Mouse (Mus musculus) lung, embryonic 15.5 days (tissue): ENCODE measurements around the gene Cdc26. TPM values are rescaled to one million over a fixed set of nuclear protein-coding genes. Genes with fewer than 3 reads are reported as not detected.

Experiments
- ATAC-seq: fragments of 200-750 bp; cut with Nextera tagmentation; 2 replicates; pipeline ENCODE4 v1.8.0; 2017; ENCODE audit warnings: moderate number of reproducible peaks, borderline replicate concordance; ENCODE audit not compliant: low FRiP score, low TSS enrichment; ENCODE audit errors: extremely low read depth
- H3K27ac ChIP-seq: fragments of 300-500 bp; sonication (generic); 2 replicates; pipeline ENCODE4 v1.5.1; 2015; ENCODE audit warnings: moderate library complexity, mild to moderate bottlenecking, inconsistent platforms
- H3K27me3 ChIP-seq: fragments of 300-500 bp; sonication (generic); 2 replicates; pipeline ENCODE4 v1.6.1; 2015; ENCODE audit warnings: inconsistent platforms
- H3K36me3 ChIP-seq: fragments of 300-500 bp; sonication (generic); 2 replicates; pipeline ENCODE4 v1.6.1; 2015; ENCODE audit warnings: inconsistent platforms
- H3K4me1 ChIP-seq: fragments of 300-500 bp; sonication (generic); 2 replicates; pipeline ENCODE4 v1.6.1; 2015; ENCODE audit warnings: inconsistent platforms
- H3K4me2 ChIP-seq: fragments of 300-500 bp; sonication (generic); 2 replicates; pipeline ENCODE4 v1.6.1; 2015; ENCODE audit warnings: inconsistent platforms, mild to moderate bottlenecking, moderate library complexity
- H3K4me3 ChIP-seq: fragments of 300-500 bp; sonication (generic); 2 replicates; pipeline ENCODE4 v1.5.1; 2015; ENCODE audit warnings: mild to moderate bottlenecking, inconsistent platforms
- H3K9ac ChIP-seq: fragments of 300-500 bp; sonication (generic); 2 replicates; pipeline ENCODE4 v1.6.1; 2015; ENCODE audit warnings: inconsistent platforms
- H3K9me3 ChIP-seq: fragments of 300-500 bp; sonication (generic); 2 replicates; pipeline ENCODE4 v1.6.1; 2016; ENCODE audit warnings: inconsistent platforms
- WGBS: fragments of 180-500 bp; shearing (Covaris S2); methylation state at CpG from one replicate; pipeline ENCODE4 v1.1.7; 2015; 5-methylcytosine and 5-hydroxymethylcytosine counted together
- polyA plus RNA-seq: library from polyadenylated mRNA; unstranded; fragments of >200 nt; fragmentation: Nextera tagmentation; extraction: Ambion mirVana; gene quantifications from 2 replicates; pipeline ENCODE4 v1.2.1, GENCODE M21; 2015

The Cdc26 gene
- polyA plus RNA-seq, 1 experiment from 2014 or later, result 152 TPM

DNA sequence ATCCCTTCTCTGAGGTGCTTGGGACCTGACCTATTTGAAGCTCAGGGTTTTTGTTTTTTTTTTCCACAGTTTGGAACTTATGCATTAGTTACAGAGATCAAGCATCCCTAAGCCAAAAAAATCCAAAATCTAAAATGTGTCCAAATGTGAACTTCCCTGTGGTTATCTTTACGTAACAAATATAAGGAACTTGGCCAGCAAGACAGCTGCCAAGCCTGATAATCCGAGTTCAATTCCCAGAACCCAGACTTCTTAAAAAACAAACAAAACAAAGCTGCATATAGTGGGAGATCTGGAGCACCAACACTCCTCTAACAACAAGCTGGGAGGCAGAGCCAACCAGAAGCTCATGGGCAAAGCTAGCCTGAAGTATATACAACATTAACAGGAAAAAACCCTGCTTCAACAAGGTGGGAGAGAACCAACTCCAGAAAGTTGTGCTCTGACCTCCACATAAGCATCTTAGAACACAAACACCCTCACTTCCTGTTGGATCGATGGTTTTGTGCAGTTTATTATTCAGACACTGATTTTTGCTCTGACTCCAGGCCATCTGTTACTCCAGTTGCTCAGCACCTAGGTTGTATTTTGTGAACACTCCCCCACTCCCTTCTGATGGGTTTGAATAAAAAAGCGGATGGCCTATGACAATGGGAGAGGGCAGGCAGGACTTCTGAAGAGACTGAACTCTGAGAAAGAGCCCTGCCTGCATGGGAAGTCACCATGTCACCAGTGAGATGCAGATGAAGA, 10.7 kb downstream of the Cdc26 start:
- Histone ChIP-seq H3K27me3 (no peaks in the 10 kb centered on the region), H3K4me3 (no peak overlapping the region), H3K9ac (no peak overlapping the region), H3K4me1 (no peaks in the 10 kb centered on the region), H3K9me3 (no peaks in the 10 kb centered on the region), H3K27ac (no peak overlapping the region), H3K4me2 (no peak overlapping the region), H3K36me3 (peaks cover 79% of the 10 kb centered on the region)
- no peak for ATAC-seq
- WGBS, result 78% methylated on average over 4 of the region's 4 CpGs

DNA sequence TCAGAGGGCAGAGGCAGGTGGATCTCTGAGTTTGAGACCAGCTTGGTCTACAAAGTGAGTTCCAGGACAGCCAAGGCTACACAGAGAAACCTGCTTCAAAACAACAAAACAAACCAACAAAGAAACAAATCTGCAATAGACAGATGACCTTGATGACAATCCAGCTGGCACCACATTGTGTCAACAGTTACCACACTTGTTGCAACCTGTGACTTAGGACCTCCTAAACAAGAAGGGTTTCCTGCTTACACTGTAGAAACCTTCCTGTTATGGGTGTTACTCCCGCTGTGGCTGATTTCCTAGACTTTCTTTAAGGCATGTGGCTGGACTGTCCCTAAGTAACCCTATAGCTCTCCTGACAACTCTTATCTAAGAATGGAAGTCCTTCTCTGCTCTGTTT, 12.6 kb downstream of the Cdc26 start:
- Histone ChIP-seq H3K36me3 (peaks cover 77% of the 10 kb centered on the region), H3K9me3 (no peaks in the 10 kb centered on the region), H3K9ac (no peak overlapping the region), H3K27ac (no peak overlapping the region), H3K27me3 (no peaks in the 10 kb centered on the region), H3K4me2 (no peak overlapping the region), H3K4me3 (no peak overlapping the region), H3K4me1 (no peaks in the 10 kb centered on the region)
- 81% methylated on average over 1 of the region's 1 CpGs for WGBS
- ATAC-seq, result no peak

DNA sequence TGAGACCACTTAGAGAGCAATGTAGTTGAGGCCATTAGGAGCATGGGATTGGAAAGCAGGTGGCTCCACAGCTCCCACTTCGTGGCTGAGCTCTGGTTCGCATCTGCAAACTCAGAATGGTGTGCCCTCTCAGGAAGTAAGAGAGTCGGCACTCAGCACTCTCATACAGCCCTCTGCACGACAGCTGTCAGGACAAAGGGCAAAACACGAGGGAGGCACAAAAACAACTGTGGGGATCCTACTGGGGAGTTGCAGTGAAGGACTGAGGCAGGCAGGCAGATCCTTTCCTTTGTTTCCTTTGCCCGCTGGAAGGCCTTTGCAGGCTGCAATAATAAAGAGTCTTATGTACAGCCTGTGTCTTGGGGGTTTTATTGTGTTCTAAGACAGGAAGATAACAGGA, 15.0 kb downstream of the Cdc26 start:
- no peak overlapping the region for H3K4me2 ChIP-seq
- no peak overlapping the region for H3K9ac ChIP-seq
- H3K4me1 ChIP-seq, result no peaks in the 10 kb centered on the region
- H3K36me3 ChIP-seq, result peaks cover 66% of the 10 kb centered on the region
- H3K9me3 ChIP-seq, result no peaks in the 10 kb centered on the region
- H3K27ac ChIP-seq, result no peak overlapping the region
- no peak overlapping the region for H3K4me3 ChIP-seq
- 70% methylated on average over 6 of the region's 6 CpGs for WGBS
- no peak for ATAC-seq
- no peaks in the 10 kb centered on the region for H3K27me3 ChIP-seq

DNA sequence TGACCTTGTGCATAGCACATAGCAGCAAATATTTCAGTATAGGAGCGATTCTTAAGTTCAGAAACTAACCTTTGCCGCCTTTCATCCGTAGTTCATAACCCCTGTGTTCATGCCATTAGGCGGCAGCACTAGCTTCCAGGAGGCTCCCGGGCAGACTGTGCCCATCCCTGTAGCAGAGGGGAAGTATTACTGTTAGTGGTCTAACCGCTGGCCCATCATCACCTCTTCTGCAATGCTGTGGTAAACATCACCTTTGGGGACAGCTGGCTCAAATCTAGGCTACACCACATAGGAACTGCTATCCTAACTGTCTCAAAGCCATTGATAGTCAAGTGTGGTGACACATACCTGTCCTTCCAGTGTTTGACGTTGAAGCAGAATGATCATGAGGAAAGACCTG, 16.6 kb downstream of the Cdc26 start:
- H3K4me3 ChIP-seq, result no peak overlapping the region
- no peak overlapping the region for H3K27ac ChIP-seq
- H3K9me3 ChIP-seq, result no peaks in the 10 kb centered on the region
- H3K4me2 ChIP-seq, result no peak overlapping the region
- no peaks in the 10 kb centered on the region for H3K27me3 ChIP-seq
- no peak for ATAC-seq
- H3K9ac ChIP-seq, result no peak overlapping the region
- 77% methylated on average over 7 of the region's 7 CpGs for WGBS
- H3K4me1 ChIP-seq, result no peaks in the 10 kb centered on the region
- H3K36me3 ChIP-seq, result peaks cover 54% of the 10 kb centered on the region

DNA sequence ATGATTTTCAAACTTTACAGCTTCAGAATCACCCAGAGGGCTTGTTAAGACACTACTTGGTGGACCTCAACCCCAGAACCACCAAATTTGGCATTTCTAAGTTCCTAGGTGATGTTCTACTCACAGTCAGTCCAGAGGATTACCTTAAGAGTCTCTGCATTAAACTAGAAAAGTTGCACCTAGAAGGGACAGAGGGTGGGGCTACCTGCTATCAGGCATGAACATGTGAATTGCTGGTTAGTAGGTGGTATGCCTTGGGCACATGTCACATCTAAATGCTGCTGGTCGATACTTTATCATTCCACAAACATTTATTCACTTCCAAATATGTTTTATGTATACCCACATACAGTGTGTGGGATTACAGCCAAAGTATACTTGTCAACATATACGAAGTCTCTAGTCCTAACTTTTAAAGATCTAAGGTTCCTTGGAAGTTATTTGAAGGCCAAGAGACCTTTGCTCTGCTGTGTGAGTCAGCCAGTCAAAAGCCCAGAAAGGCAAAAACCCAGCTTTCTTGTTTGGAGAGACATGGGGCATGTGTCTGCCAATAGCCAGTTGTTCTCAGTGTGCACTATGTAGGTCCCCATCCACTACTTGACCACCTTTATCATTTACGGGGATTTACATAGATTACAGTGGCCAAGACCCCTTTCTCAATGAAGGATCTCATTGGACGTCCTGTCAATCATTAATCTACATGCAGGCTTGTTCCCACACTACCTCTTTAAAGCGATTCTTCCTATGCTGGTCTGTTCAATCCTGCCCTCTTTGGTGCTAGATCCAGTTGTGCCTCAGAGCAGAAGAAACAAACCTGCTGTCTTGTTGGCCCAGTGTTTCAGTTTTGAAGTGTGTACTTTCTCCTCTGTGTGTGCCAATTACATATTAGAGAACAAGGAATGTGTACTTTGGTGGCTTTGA, 18.6 kb downstream of the Cdc26 start:
- H3K9me3 ChIP-seq, result no peaks in the 10 kb centered on the region
- no peak for ATAC-seq
- no peak overlapping the region for H3K9ac ChIP-seq
- no peak overlapping the region for H3K4me2 ChIP-seq
- H3K27me3 ChIP-seq, result no peaks in the 10 kb centered on the region
- no peak overlapping the region for H3K27ac ChIP-seq
- H3K4me1 ChIP-seq, result no peaks in the 10 kb centered on the region
- no peak overlapping the region for H3K4me3 ChIP-seq
- peaks cover 38% of the 10 kb centered on the region for H3K36me3 ChIP-seq
- 68% methylated on average over 5 of the region's 5 CpGs for WGBS

DNA sequence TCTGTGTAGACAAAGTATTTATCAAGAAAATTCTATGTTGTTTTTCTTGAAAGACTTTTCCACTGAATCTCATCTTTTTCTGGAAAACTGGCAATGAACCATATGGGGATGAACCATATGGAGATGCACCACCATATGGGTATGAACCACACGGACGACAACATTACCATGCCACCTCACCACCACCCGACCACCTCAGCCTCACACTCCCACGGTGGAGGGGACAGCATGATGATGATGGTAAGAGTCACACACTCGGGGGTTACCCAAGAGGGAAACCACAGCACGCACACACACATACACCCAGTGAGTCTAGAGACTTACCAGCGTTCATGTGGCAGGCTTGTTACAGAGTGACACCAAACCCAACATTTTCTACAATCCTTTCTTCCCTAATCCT, 23.0 kb downstream of the Cdc26 start:
- H3K4me3 ChIP-seq, result no peak overlapping the region
- H3K27ac ChIP-seq, result no peak overlapping the region
- H3K9ac ChIP-seq, result no peak overlapping the region
- H3K9me3 ChIP-seq, result no peaks in the 10 kb centered on the region
- no peaks in the 10 kb centered on the region for H3K27me3 ChIP-seq
- H3K4me1 ChIP-seq, result no peaks in the 10 kb centered on the region
- ATAC-seq, result no peak
- WGBS, result 90% methylated on average over 7 of the region's 7 CpGs
- H3K36me3 ChIP-seq, result peaks cover 14% of the 10 kb centered on the region
- H3K4me2 ChIP-seq, result no peak overlapping the region

DNA sequence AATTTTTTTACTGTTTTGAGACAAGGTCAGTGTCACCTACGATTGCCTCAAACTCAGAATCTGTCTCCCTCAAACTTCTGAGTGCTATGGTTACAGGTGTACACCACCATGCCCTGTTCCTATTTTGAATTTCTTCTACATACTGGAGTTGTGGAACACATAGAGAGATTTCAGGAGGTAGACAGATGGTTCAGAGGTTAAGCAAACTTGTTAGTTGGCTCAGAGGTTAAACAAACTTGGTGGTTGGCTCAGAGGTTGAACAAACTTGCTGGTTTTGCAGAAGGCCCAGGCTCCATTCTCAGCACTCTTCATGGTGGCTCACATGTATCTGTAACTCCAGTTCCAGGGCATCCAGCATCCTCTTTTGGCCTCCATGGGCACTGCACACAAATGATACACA, 24.3 kb downstream of the Cdc26 start:
- Histone ChIP-seq H3K9ac (no peak overlapping the region), H3K4me2 (no peak overlapping the region), H3K4me1 (no peaks in the 10 kb centered on the region), H3K4me3 (no peak overlapping the region), H3K27me3 (no peaks in the 10 kb centered on the region), H3K27ac (no peak overlapping the region), H3K36me3 (peaks cover 9% of the 10 kb centered on the region), H3K9me3 (no peaks in the 10 kb centered on the region)
- 68% methylated on average over 1 of the region's 1 CpGs for WGBS
- ATAC-seq, result no peak

DNA sequence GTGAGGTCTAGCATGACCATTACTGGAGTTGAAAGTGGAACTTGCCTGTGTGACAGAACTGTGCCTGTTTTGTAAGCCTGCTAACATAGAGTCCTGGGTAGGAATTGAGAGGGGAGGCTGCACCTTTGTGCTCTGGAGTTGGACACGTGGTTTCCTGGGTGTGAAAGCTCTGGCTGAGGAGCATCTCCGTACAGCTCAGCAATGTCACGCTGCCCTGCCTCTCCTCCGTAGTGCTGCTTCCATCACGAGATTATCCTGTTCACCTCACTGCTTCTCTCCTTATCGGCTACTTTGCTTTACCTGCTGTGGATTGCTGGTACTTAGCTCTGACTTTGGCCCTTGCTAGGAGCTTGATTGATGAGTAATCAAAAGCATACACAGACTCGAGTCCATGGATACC, 24.7 kb downstream of the Cdc26 start:
- H3K27me3 ChIP-seq, result no peaks in the 10 kb centered on the region
- WGBS, result 41% methylated on average over 7 of the region's 7 CpGs
- H3K4me3 ChIP-seq, result no peak overlapping the region
- no peak overlapping the region for H3K9ac ChIP-seq
- no peaks in the 10 kb centered on the region for H3K4me1 ChIP-seq
- no peak overlapping the region for H3K27ac ChIP-seq
- no peak for ATAC-seq
- peaks cover 5% of the 10 kb centered on the region for H3K36me3 ChIP-seq
- H3K4me2 ChIP-seq, result no peak overlapping the region
- H3K9me3 ChIP-seq, result no peaks in the 10 kb centered on the region

DNA sequence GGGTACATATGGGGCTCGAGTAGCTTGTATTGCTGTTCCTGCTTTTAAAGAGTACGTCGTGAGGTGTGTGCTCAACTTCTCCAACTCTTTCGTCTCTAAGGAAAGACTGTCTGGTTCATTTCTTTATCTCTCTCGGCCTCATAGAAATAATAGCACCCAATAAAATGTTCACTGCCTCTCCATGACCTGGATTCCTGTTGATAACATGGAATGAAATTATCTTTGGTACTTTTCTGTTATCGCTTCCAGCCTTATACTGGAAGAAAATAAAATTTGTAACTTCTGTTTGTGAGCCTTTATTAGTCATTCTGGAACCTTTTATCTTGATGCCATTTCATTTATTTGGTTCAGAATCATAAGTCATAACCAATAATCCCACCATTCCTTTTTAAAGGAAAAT, 25.2 kb downstream of the Cdc26 start:
- Histone ChIP-seq H3K4me1 (no peaks in the 10 kb centered on the region), H3K27me3 (no peaks in the 10 kb centered on the region), H3K4me3 (no peak overlapping the region), H3K9me3 (no peaks in the 10 kb centered on the region), H3K27ac (no peak overlapping the region), H3K36me3 (no peaks in the 10 kb centered on the region; the same call in none of the 2 replicates), H3K9ac (no peak overlapping the region), H3K4me2 (no peak overlapping the region)
- no peak for ATAC-seq
- 80% methylated on average over 6 of the region's 6 CpGs for WGBS

DNA sequence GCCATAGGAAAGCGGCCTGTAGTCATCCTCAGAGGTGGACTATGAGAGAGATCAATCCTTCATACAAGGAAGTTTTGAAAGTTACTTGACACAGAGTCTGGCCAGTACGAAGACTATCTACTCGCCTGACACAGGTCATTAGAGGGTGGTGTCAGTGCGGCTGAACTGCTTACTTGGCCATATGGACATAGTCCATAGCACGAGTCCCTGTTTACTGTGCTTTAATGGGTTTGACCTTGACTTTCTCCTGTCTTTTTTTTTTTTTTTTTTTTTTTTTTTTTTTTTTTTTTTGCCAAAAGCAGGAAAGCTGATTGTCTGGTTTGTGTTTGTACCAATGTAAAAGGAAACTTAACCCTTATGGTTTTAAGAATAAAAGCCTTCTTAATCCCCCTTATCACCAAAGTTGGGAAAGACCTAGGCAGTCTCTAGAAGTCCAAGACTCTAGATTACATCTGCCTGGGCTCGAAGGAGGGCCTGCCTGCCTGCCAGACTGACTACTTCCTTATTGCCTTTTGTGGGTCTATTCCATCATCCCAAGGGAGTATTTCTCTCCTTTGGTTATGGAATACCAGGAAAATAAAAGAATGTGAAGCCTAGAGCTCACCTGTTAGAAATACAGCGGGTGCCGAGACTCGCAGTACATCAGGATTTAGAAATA, 28.6 kb downstream of the Cdc26 start:
- ATAC-seq, result no peak
- no peak overlapping the region for H3K4me3 ChIP-seq
- H3K27me3 ChIP-seq, result no peaks in the 10 kb centered on the region
- H3K27ac ChIP-seq, result no peak overlapping the region
- no peak overlapping the region for H3K4me2 ChIP-seq
- no peaks in the 10 kb centered on the region for H3K36me3 ChIP-seq
- no peaks in the 10 kb centered on the region for H3K4me1 ChIP-seq
- H3K9me3 ChIP-seq, result no peaks in the 10 kb centered on the region
- H3K9ac ChIP-seq, result no peak overlapping the region
- 74% methylated on average over 9 of the region's 9 CpGs for WGBS

DNA sequence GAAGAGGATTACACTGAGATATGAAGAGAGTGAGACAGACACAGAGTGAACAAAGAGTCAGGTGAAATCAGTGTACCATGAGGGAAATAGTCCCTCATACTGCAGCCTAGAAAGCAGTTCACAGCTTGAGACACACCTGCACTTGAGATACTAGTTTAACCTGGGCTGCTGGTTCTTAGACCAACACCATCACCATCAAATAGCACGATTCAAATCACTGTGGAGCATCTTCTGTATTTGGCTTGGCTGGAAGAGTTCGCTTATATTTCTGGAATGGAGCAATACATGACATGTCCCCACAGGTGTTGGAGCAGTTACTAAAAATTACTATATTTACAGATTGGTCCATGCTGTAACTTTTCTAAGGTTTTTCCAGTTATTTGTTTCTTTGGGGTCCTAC, 32.3 kb downstream of the Cdc26 start:
- H3K36me3 ChIP-seq, result no peaks in the 10 kb centered on the region
- no peak for ATAC-seq
- no peak overlapping the region for H3K4me3 ChIP-seq
- no peaks in the 10 kb centered on the region for H3K9me3 ChIP-seq
- no peak overlapping the region for H3K4me2 ChIP-seq
- WGBS, result 88% methylated on average over 2 of the region's 2 CpGs
- no peaks in the 10 kb centered on the region for H3K27me3 ChIP-seq
- no peak overlapping the region for H3K27ac ChIP-seq
- H3K4me1 ChIP-seq, result no peaks in the 10 kb centered on the region
- H3K9ac ChIP-seq, result no peak overlapping the region

DNA sequence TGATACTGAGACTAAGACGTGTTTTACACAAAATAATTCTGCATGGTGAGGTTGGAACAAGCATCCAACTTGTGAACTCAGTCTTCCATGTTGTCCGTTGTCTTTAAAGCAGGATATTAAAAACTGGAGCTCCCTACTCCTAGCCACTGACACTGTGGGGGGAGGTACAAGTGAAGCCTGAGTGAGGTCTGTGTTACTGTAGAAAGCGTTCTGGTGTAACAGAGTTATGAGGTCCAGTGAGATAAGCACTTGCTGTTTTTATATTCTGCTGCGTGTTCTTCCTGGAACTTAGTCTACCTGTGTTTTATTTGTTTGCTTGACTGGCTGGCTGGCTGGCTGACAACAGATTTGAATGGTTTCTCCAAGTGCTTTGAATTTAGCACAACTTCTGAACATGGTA, 34.1 kb downstream of the Cdc26 start:
- Histone ChIP-seq H3K4me2 (no peak overlapping the region), H3K9ac (no peak overlapping the region), H3K36me3 (no peaks in the 10 kb centered on the region), H3K4me3 (no peak overlapping the region), H3K27me3 (no peaks in the 10 kb centered on the region), H3K9me3 (no peaks in the 10 kb centered on the region), H3K4me1 (0 out of 2 replicates have a peak, but pooled peaks cover 3% of the 10 kb centered on the region), H3K27ac (no peak overlapping the region)
- ATAC-seq, result no peak
- 55% methylated on average over 4 of the region's 4 CpGs for WGBS
